Mouse (Mus musculus) hindbrain, embryonic 10.5 days (tissue): ENCODE data around the gene Sco2. TPM values are rescaled to one million over a fixed set of nuclear protein-coding genes. Genes with fewer than 3 reads are reported as not detected.
A peak's percentile ranks its signal among the peaks of the same experiment; 100 is the strongest.

Experiments
- DNase-seq: peaks from one replicate; pipeline ENCODE4 v3.0.0-alpha.2; 2017; ENCODE audit warnings: low spot score
- H3K27ac ChIP-seq: fragments of 300-500 bp; sonication (generic); 2 replicates; pipeline ENCODE4 v1.5.1; 2016; ENCODE audit warnings: mild to moderate bottlenecking, moderate library complexity
- H3K27me3 ChIP-seq: fragments of 300-500 bp; sonication (generic); 2 replicates; pipeline ENCODE4 v1.6.1; 2016; ENCODE audit warnings: mild to moderate bottlenecking; ENCODE audit not compliant: poor library complexity, insufficient read depth, severe bottlenecking
- H3K36me3 ChIP-seq: fragments of 300-500 bp; sonication (generic); 2 replicates; pipeline ENCODE4 v1.6.1; 2016; ENCODE audit warnings: mild to moderate bottlenecking, moderate library complexity
- H3K4me1 ChIP-seq: fragments of 300-500 bp; sonication (generic); replicated peaks from 2 replicates; pipeline ENCODE4 v1.6.1; 2016; ENCODE audit warnings: mild to moderate bottlenecking
- H3K4me3 ChIP-seq: fragments of 300-500 bp; sonication (generic); 2 replicates; pipeline ENCODE4 v1.5.1; 2016; ENCODE audit warnings: mild to moderate bottlenecking, moderate library complexity
- H3K9me3 ChIP-seq: fragments of 300-500 bp; sonication (generic); 2 replicates; pipeline ENCODE4 v1.6.1; 2016; ENCODE audit warnings: mild to moderate bottlenecking, moderate library complexity
- WGBS: fragments of 180-500 bp; shearing (Covaris S2); methylation state at CpG from one replicate; pipeline ENCODE4 v1.1.7; 2016; 5-methylcytosine and 5-hydroxymethylcytosine counted together
- polyA plus RNA-seq: library from polyadenylated mRNA; unstranded; fragments of >200 nt; fragmentation: Nextera tagmentation; extraction: Ambion mirVana; gene quantifications from 2 replicates; pipeline ENCODE4 v1.2.1, GENCODE M21; 2016

The Sco2 gene
- polyA plus RNA-seq, 1 experiment from 2014 or later: 8.3 TPM

DNA sequence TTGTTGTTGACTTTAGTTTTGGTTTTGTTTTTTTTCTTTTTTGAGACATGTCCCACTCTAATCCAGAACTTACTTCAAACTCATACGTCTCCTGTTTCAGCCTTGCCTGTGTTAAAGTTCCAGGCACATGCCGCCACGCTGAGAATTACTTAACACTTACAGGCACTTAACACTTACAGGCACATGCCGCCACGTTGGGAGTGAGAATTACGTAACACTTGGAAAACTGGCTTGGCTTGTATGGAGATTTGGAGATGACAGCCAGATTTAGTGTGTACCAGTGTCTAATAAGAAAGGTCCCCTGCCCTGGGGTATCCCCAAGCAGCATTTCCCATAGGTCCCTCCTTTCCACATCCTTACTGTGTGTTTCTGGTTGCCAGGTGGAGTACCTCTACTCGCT, 10.6 kb downstream of the Sco2 start:
- H3K36me3 ChIP-seq: peaks cover 97% of the 10 kb centered on the region
- no peak overlapping the region for H3K27ac ChIP-seq
- no peaks in the 10 kb centered on the region for H3K27me3 ChIP-seq
- H3K4me1 ChIP-seq: peaks cover 5% of the 10 kb centered on the region; the same call in 1 of the 2 replicates
- no peak overlapping the region for H3K4me3 ChIP-seq
- WGBS: 95% methylated on average over 7 of the region's 7 CpGs
- DNase-seq: no peak
- no peaks in the 10 kb centered on the region for H3K9me3 ChIP-seq

DNA sequence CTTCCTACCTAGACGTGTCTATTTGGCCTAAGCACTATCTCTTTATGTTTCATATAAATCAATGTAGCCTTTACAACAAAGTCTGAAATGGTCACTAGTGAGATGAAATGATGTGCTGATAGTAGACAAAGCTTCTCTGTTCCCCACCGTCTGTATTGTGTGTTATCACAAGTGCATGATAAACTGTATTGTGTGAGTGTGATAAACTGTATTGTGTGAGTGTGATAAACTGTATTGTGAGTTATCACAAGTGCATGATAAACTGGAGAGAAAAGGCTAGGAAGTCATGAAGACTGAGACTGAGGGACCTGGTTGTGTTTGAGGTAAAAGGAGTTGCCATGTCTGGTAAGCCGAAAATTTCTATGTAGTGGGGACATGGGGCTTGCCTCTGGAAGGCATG, 14.9 kb downstream of the Sco2 start:
- Histone ChIP-seq H3K9me3 (no peaks in the 10 kb centered on the region), H3K4me1 (peaks cover 32% of the 10 kb centered on the region), H3K27me3 (no peaks in the 10 kb centered on the region), H3K27ac (no peak overlapping the region), H3K36me3 (peaks cover 64% of the 10 kb centered on the region), H3K4me3 (no peak overlapping the region)
- no peak for DNase-seq
- WGBS: 94% methylated on average over 3 of the region's 3 CpGs

DNA sequence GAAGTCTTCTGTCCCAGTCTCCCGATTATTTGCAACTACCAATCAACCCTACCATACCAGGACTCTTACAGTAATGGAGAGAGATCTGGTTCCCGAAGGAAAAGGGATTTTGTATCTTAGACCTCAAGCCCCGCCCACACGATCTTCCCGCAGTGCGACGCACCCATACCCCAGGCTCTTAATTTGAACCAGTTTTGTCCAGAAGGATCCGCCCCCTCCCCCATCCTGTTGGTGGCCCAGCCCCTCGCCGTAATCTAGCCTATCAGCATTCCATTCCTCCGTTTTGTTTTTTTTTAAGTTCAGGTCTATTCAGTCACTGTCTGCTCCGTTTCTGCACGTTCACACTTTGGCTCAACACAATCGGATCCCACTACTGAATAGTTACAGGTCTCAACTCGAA, 17.3 kb downstream of the Sco2 start:
- Histone ChIP-seq H3K27me3 (no peaks in the 10 kb centered on the region), H3K4me1 (peaks cover 34% of the 10 kb centered on the region), H3K9me3 (no peaks in the 10 kb centered on the region), H3K27ac (peak overlapping the region; percentile 95), H3K36me3 (peaks cover 64% of the 10 kb centered on the region), H3K4me3 (peak overlapping the region; percentile 89)
- peak; percentile 90 for DNase-seq
- under 1% methylated on average over 15 of the region's 15 CpGs for WGBS

DNA sequence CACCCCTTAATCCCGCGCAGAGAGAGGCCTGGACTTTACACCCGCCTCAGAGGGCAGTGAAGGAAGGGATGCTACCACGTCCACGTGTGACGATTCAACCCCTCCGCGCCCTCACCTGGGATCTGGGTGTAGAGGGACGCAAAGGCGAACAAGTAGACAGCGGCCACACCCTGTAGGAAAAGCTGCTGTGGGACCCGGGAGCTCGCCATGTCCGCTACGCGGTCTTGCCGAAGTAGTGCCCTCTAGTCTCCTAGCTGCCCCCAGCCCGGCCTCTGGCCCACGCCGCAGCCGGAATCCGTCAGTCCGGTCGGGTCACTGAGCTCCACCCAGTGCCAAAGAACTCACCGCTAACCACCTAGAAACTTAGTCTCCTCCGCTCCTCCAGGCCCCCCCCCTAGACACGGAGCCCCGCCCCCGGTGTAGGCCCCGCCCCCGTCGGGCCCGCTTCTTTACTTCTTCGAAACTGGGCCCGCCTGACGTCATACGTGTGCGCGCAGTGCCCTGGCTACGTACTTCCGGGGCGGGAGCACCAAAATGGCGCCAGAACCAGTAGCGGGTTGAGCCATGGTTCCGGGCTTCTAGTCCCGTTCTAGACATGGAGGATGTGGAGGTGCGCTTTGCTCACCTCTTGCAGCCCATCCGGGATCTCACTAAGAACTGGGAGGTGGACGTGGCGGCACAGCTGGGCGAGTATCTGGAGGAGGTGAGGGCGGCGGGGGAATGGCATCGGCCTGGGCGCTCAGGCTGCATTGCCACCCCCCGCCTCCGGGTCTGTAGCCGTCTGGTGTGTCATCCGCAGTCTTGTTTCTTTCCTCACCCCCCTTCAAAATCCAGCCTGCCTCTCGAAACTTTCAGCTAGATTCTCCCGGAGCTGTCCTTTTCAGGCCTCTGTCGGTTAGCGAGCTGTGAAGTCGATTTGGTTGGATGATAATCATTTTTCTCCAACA, 18.1 kb downstream of the Sco2 start, which contains the start of the genes Lmf2 and Ncaph2:
Gene Lmf2 (minus strand): TSS at position 419 of the 947 bp plus-strand sequence.
Gene Ncaph2 (plus strand): TSS at position 479 of the 947 bp plus-strand sequence.
- Histone ChIP-seq H3K4me3 (peak within 1 kb of the TSS; percentile 89), H3K27ac (peak within 1 kb of the TSS; percentile 95), H3K4me1 (peaks cover 34% of the 10 kb centered on the region), H3K27me3 (no peaks in the 10 kb centered on the region), H3K36me3 (peaks cover 64% of the 10 kb centered on the region), H3K9me3 (no peaks in the 10 kb centered on the region)
- WGBS: under 1% methylated on average over 64 of the region's 64 CpGs
- DNase-seq: peak; percentile 98

DNA sequence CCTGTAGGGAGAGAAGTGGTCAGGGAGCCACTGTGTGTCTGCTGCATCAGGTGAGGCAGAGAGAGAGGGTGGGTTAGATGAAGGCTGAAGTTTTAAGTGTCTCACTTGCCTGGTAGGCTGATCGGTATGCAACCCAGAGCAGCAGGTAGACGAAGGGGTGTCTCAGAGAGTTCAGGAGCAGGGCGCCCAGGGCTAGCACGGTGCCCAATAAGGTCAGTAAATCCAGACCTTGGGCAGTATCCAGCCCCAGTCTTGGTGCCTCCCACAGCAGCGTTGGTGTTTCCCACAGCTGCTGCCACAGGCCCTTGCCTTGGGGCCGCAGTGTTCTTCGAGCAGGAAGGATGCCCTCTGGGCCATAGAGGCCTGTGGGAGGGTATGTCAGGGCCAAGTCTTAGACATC, 19.2 kb downstream of the Sco2 start:
- H3K36me3 ChIP-seq: peaks cover 63% of the 10 kb centered on the region
- H3K27ac ChIP-seq: peak overlapping the region; percentile 95
- DNase-seq: no peak

DNA sequence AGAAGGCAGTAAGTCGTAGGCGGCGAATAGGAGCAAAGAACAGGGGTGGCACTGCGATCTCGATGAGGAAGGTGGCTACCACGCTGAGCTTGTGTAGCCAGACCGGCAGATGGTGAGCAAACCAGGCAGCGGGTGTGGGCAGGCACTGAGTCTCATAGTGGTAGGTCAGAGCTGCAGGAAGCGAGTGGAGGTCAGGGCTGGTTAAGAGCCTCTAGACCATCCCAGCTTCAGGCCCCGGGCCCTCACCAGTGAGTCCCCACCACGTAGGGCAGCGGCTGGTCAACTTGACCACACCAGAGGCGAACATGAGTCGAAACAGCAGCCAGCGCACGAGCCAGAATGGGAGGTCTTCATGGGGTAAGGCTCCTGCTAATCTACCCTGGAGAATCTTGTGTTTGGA, 19.8 kb downstream of the Sco2 start:
- 94% methylated on average over 16 of the region's 16 CpGs for WGBS

More for the DNA sequence above, 19.2 kb downstream of the Sco2 start:
- H3K4me1 ChIP-seq: peaks cover 34% of the 10 kb centered on the region
- WGBS: 88% methylated on average over 7 of the region's 7 CpGs
- no peaks in the 10 kb centered on the region for H3K27me3 ChIP-seq
- no peaks in the 10 kb centered on the region for H3K9me3 ChIP-seq
- peak overlapping the region; percentile 89 for H3K4me3 ChIP-seq

DNA sequence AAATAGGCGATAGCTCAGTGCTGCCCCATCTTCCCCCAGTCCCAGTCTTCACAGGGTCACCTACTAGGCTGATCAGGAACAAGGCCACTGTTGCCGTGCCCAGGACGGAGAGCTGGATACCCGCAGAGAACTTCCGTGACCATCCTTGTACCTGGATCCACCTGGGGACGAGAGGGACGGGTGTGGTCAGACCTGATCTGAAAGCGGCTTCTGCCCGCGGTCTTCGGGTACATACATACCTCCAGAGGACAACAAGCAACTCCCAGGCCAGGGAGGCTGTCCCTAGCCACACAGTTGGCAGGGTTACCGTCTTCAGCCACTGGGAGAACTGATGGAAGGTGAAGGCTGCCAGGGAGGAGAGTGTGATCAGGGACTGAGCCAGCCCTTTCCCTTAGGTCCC, 20.9 kb downstream of the Sco2 start:
- H3K4me1 ChIP-seq: peaks cover 28% of the 10 kb centered on the region
- DNase-seq: no peak
- WGBS: 94% methylated on average over 12 of the region's 12 CpGs
- H3K27me3 ChIP-seq: no peaks in the 10 kb centered on the region
- peaks cover 49% of the 10 kb centered on the region for H3K36me3 ChIP-seq
- H3K27ac ChIP-seq: no peak overlapping the region
- H3K9me3 ChIP-seq: no peaks in the 10 kb centered on the region
- no peak overlapping the region for H3K4me3 ChIP-seq

More for the DNA sequence above, 19.8 kb downstream of the Sco2 start:
- Histone ChIP-seq H3K4me3 (peak overlapping the region; percentile 89), H3K36me3 (peaks cover 59% of the 10 kb centered on the region), H3K9me3 (no peaks in the 10 kb centered on the region), H3K4me1 (peaks cover 34% of the 10 kb centered on the region), H3K27me3 (no peaks in the 10 kb centered on the region), H3K27ac (no peak overlapping the region)
- DNase-seq: no peak

DNA sequence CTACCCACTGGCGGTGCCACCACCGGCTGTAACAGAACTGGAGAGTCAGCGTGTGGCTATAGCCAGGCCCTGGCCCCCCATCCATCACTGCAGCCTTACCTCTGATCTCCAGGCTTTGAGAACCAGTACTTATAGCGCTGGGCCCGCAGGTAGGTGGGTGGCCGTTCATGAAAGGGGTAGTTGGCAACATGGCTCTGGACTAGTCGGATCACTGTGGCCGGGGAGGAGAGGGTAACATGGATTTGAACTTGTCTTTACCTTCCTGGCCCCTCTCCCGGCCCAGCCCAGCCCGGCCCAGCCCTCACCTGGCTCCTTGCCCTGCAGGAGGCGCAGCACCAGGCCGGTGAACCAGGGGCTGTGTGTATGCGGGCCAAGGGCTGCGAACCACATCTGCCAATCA, 21.6 kb downstream of the Sco2 start:
- H3K27me3 ChIP-seq: no peaks in the 10 kb centered on the region
- peaks cover 44% of the 10 kb centered on the region for H3K36me3 ChIP-seq
- peaks cover 24% of the 10 kb centered on the region for H3K4me1 ChIP-seq
- no peak overlapping the region for H3K4me3 ChIP-seq
- H3K9me3 ChIP-seq: no peaks in the 10 kb centered on the region
- no peak for DNase-seq
- 95% methylated on average over 14 of the region's 14 CpGs for WGBS
- H3K27ac ChIP-seq: no peak overlapping the region

DNA sequence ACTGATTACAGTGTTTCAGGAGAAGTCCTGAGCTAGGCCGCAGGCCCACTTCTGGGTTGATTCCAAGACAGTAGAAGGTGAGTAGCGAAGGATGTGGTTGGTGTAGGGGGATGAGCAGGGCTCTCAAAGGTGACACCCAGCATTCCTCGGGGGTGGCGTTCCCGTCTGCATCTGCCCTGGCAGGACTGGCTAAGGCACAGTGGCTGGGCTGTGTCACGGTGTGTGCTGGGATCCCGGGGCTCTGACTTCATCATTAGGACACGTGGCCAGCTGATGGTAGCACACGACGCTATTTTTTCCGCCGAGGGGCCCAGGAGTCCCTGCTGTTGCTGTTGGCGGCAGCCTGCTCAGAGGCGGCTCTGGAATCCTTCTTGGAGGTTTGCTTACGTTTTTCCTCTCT, 22.3 kb downstream of the Sco2 start:
- no peaks in the 10 kb centered on the region for H3K27me3 ChIP-seq
- peaks cover 17% of the 10 kb centered on the region for H3K4me1 ChIP-seq
- H3K36me3 ChIP-seq: peaks cover 44% of the 10 kb centered on the region
- DNase-seq: no peak
- H3K4me3 ChIP-seq: no peak overlapping the region
- no peaks in the 10 kb centered on the region for H3K9me3 ChIP-seq
- H3K27ac ChIP-seq: no peak overlapping the region
- 92% methylated on average over 15 of the region's 15 CpGs for WGBS

DNA sequence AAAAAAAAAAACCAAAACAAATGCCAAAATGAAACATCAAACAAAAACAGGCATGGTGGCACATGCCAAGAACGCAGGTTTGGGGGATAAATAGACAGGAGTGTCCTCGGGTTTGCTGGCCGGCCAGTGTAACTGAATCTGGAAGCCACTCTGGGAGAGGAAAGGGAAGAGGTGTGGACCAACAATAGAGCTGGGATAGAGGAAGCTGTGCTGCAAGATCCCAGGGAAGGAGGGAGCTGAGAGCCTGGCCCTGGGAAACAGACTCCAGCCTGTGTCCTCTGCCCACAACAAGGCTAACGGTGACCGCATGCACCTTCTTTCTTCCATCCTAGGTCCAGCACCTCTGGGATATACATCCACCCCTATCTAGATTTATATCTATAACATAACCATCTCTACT, 23.2 kb downstream of the Sco2 start:
- Histone ChIP-seq H3K4me1 (peaks cover 17% of the 10 kb centered on the region), H3K27me3 (no peaks in the 10 kb centered on the region), H3K9me3 (no peaks in the 10 kb centered on the region), H3K27ac (no peak overlapping the region), H3K36me3 (peaks cover 44% of the 10 kb centered on the region), H3K4me3 (no peak overlapping the region)
- DNase-seq: no peak
- WGBS: 82% methylated on average over 5 of the region's 5 CpGs

DNA sequence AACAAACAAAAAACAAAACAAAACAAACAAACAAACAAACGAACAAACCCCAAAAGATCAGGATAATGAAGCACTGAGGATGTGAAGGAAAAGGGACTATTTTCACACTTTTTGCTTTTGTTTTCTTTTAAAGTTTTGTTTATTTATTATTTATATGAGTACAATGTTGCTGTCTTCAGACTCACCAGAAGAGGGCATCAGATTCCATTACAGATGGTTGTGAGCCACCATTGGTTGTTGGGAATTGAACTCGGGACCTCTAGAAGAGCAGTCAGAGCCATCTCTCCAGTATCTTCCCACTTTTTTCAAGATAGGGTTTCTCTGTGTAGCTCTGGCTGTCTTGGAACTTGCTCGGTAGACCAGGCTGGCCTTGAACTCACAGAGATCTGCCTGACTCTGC, 30.3 kb downstream of the Sco2 start:
- Histone ChIP-seq H3K9me3 (no peaks in the 10 kb centered on the region), H3K4me1 (no peaks in the 10 kb centered on the region), H3K27me3 (no peaks in the 10 kb centered on the region), H3K4me3 (no peak overlapping the region), H3K27ac (no peak overlapping the region), H3K36me3 (no peaks in the 10 kb centered on the region)
- DNase-seq: no peak
- WGBS: 86% methylated on average over 3 of the region's 3 CpGs

DNA sequence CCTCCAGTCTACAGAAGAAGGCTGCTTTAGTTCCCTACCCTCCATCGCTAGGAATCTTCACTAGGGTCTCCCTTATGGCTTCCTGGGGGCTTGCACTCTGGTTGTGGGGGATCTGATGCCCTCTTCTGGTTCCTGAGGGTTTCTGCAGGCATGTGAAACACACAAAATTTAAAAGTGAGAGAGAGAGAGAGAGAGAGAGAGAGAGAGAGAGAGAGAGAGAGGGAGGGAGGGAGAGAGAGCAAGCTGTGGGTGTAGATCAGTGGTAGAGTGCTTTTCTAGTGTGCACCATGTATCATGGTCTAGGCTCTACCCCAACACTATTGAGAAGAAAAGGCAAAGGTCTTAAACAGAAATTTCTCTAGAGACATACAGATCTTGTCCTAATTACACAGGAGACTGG, 32.0 kb downstream of the Sco2 start:
- Histone ChIP-seq H3K27ac (no peak overlapping the region), H3K9me3 (no peaks in the 10 kb centered on the region), H3K27me3 (no peaks in the 10 kb centered on the region), H3K4me3 (no peak overlapping the region), H3K4me1 (no peaks in the 10 kb centered on the region), H3K36me3 (no peaks in the 10 kb centered on the region)
- 32% methylated on average over 1 of the region's 1 CpGs for WGBS
- DNase-seq: no peak

DNA sequence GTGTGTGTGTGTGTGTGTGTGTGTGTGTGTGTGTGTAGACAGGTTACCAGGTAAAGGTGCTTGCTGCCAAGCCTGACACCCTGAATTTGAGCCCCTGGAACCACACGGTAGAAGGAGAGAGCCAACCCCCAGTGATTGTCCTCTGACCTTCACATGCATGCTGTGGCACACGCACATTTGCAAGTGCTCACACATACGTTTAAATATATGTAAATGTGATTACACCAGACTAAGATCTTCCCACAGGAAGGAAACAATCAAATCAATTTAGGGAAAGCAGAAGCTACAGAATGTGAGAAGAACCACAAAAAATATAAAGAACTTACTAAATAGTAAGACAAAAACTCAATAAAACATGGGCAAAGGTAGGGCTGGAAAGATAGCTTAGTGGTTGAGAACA, 33.5 kb downstream of the Sco2 start:
- no peaks in the 10 kb centered on the region for H3K4me1 ChIP-seq
- no peak overlapping the region for H3K4me3 ChIP-seq
- no peak for DNase-seq
- no peaks in the 10 kb centered on the region for H3K9me3 ChIP-seq
- H3K36me3 ChIP-seq: no peaks in the 10 kb centered on the region
- WGBS: 83% methylated on average over 3 of the region's 3 CpGs
- no peaks in the 10 kb centered on the region for H3K27me3 ChIP-seq
- H3K27ac ChIP-seq: no peak overlapping the region
